Mouse (Mus musculus) c-Kit-positive CD71-positive TER-119-positive erythroid progenitor cells, embryonic 14.5 days (primary cell): ENCODE measurements around the gene Gucy2g.
A peak's percentile ranks its signal among the peaks of the same experiment; 100 is the strongest.
"Not testable (repeated sequence)": the region's sequence is repeated elsewhere in the genome, so short reads cannot be mapped to it uniquely, and the experiment has no call there.

Experiments used
- DNase-seq: peaks from one replicate; pipeline ENCODE4 v3.0.0-alpha.2; 2013; ENCODE audit warnings: low spot score

Gene Gucy2g

DNA sequence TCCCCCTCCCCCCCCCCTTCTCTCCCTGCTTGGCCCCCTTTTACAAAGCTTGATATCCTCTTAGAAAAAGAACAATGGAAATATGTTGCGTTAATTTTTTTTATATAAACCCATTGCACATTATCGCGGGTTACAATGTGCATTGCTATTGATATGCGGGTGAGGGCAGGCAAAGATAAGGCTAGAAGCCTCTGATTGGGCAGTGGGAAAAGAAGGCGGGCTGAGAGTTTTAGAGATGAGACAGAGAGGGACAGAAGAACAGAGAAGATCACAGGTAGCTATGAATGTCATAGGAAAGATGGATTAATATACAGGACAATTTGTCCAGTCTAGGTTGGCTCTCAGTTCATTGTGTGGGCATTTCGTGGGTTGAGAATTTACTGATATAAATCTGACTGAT is 33.8 kb downstream of the Gucy2g start:
- peak; percentile 80 for DNase-seq

DNA sequence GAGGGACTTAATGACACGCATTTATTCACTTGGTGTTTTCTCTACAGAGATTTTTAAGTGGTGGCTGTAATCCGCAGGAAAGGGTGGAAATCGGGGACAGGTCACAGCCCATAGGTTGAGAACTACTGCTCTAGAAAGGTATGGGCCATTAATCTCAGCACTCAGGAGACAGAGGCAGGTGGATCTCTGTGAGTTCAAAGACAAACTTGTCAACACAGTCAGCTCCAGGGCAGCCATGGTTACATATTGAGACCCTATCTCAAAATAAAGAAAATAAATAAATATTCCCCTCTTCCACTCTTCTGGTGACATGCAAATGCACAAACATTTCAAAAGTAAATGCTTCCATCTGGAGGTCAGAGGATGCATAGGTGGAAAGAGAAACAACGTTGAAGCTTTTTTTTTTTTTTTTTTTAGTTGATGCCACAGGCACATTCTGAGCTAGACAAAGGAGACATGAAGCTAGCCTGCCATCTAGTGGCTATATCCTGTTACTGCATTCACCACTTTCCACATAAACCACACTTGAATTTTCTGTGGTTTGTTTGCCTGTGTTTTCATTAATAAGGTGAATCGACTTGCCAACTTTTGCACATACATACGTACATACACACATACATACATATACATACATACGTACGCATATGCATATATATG is 34.4 kb downstream of the Gucy2g start:
- peak; percentile 78 for DNase-seq

DNA sequence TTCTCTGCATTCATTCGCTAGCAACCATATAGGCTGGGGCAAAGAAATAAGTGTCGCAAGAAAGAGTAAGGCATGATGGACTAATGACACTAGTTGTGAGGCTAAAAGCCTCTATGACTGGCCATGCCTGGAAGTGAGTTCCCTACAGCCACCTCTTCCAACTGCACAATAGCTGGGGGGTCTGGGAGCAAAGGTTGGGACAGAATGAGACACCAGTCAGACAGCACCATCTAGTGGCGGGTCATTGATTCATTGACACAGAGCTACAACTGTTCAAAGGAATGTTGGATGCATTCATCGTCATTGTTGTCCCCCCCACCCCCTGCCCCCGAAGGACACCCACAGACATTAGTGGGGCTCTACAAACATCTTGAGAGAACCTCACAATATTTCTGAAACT is 42.7 kb downstream of the Gucy2g start:
- peak; percentile 43 for DNase-seq

DNA sequence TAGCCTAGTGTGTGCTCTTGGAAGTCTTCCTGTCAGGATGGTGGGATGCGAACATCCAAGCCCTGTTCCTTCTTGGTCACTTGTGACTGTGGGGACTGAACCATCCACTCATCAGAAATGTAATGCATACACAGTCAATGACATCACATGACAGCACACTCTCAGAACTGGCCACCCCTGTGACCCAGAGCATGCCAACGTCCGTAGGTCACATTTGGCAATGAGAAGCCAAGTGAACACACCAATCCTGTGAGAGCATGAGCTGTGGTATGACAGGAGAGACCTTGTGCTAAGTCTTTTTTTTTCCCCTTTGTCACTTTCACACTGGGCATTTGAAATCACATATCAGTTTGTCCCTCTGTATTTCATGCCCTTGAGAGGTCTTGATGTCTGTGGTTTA is 45.5 kb downstream of the Gucy2g start:
- no peak for DNase-seq

DNA sequence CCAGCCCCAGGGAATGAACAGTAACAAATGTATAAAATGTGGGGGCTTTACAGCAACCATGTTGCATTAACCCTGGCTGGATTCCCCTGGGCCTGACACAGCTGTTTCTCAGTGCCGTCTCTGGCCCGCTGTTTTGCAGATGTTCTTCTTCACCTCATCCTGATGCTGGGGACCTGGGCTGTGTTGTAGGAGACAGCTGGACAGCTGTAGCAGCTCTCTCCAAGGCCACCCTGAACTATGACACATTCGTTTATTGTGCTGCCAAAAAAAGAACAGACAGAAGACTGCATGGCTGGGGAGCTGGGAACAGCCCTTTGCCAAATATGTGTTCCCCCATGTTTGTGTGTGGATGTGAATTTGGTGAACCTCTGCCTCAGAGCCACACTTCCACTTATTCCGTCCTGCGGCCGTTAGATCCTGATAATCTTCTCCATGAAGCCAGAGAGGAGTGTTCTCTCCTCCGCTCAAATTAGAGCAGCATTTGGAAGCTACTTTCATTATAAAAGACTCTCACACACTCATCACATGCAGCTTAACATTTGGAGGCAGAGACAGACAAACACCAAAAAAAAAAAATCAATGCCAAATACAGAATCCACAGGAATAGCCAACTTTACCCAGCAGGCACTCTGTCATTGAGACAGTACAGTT is 46.4 kb downstream of the Gucy2g start:
- DNase-seq: no peak

DNA sequence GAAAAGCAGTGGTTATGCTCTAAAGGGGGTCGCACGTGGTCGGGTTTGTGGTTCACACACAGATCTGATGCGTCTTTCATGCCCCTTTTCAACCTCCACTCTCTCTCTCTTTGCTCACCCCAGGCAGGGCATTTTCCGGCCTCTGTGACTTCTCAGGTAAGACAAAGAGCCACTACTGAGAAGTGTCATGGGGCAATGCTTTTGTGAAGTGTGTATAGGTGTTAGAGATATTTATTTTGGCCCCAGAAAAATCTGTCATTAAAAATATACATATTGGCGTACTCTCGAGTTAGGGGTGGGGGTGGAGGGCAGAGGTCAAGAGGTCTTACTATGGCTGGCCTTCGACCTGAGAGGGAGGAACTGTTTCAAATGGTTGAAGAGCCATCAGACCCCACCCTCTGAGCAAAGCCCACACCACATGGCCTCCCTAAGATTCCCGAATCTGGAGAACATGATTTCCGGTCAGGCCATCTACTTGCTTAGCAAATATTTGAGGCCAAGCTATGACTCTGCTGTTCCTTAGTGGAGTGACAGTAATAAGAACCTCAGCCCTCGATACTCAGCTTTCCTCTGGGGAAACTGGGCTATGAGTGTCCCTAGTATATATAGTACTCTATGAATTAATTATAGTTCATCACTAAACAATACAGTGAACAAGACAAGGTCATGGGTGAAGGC is 47.2 kb downstream of the Gucy2g start:
- no peak for DNase-seq

DNA sequence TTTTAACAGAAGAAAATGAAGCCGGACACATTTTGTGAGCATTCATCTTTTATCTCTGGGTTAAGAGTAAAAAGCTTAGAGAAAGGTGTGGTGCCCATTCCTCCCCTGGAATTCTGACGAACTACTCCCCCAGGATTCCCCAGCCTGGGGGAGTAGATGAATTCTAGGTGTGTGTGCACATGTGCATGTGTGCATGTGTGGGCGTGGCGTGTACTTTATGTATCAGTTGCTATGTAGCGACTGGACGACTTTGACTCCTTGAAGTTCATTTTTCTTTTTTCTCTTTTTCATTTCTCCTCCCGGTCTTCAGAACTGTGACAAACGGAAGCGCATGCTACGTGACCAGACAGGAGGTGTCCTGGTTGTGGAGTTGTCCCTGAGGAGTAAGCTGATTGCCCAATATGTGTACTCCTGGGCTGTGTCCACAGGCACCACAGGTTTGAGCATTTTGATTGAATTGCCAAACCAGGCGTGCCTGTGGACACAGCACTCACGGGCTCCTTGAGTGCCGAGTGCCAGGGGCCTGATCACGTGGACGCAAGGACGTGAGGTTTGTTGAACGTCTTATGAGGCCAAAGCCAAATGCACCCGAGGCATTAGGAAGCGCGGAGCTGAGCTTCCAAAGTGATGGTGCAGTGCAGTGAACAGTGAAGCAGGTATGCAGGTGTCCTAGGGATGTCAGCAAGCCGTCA is 48.6 kb downstream of the Gucy2g start:
- DNase-seq: no peak

DNA sequence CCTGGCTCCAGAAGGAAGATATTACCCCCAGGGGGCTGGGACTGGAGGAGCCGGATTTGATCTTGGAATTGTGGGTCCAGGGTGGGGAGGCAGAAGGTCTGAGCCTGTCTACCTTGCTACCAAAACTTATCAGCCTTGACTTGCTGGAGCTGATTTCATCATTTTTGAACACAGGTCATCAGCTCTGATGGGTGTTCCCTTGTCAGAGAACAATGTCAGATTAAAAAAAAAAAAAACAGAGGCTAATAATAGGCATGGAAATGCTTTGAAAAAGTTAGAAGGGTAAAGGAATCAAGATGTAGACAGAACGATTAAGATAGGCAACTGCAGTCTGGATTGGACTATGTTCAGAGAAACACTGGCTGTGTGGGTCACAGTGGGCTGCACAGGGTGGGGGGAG is 49.4 kb downstream of the Gucy2g start:
- DNase-seq: no peak

DNA sequence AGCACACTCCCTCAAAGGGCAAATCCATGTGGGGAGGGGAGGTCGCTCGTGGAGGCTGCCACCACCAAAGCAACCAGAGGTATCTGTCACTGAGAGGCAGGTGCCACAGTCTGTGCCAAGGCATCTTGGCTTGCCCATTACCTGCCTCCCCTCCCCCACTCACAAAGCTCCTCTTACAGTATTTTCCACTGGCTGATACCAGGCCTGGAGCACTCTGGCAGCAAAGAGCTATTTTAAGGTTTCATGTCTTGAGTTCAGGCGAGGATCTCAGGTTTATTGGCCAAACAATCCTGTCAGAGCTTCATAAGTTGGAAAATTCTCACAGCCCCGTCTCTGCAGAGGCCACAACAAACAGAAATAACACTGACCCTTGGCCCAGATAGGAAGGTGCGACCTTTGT is 51.0 kb downstream of the Gucy2g start:
- no peak for DNase-seq

DNA sequence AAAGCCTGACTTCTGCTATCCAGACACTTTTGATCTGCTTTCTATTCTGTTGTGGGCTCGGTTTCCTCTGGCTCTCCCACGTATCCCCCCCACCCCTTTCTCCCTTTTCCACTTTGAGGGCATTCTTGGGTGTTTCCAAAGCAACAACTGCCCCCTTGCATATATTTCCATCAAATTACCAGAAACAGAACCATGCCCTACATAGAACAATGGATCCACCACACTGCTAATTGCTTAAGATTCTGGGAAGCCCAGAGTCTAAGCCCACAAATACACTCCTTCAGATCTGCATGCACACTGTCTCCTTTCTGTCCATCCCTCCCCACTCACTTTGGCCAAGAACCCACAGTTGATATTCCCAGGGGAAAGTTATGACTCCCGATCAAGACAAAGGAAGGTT is 55.4 kb downstream of the Gucy2g start:
- no peak for DNase-seq

DNA sequence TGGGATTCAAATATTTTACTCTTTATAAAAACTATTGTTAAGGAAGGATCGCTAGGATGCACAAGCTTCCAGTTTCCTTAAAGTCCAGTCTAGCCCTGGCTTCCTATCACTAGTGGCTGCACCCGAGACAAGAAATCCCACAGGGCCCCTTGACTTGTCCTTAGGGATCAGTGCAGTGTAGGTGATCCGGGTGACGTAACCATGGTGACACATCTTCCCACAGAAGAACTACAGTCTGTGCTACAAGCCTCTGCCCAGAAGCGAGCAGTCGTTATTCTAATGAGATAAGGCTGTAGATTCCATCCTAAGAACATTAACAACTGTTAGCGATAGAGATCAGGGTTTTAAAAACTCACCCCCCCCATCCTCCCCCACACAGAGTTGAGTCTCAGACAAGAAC is 56.0 kb downstream of the Gucy2g start:
- no peak for DNase-seq

DNA sequence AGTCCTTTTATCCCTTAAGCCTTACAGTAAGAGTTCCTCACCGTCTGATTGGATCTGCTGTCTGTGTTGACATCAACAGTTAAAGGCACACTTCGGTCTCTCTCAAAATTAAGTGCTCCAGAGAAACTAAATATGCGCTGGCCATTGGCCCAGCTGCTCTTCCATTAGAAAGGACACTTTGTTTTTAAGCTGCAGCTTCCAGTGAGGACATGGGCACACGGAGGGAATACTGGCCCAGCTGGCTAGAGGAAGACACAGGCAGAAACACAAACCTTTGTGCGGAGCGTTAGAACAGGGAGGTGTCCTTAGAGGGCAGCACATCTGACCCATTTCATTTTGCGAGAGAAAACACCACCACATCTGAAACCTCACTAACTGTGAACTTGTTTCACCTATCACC is 56.6 kb downstream of the Gucy2g start:
- no peak for DNase-seq

DNA sequence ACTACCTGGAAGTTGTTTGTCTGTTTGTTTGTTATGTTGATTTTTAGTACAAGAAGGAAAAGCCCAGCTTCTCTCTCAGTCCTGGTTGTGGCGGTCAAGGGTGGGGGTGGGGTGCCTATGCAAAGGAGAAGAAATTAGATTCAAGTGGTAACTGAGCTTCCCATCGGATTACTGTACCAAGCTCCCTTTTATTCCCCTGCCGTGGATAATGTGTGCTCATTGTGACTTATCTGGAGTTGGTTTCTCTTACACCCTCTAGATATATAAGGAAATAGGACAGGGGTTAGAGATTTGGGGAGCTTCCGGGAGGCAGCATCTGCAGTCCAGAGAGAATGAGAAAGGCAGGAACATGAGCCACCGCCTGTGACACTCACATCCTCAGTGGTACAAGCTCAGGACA is 60.6 kb downstream of the Gucy2g start, which contains the start of gene Tectb:
TSS of gene Tectb (plus strand) at position 301 of the 400 bp plus-strand sequence.
- no peak for DNase-seq

DNA sequence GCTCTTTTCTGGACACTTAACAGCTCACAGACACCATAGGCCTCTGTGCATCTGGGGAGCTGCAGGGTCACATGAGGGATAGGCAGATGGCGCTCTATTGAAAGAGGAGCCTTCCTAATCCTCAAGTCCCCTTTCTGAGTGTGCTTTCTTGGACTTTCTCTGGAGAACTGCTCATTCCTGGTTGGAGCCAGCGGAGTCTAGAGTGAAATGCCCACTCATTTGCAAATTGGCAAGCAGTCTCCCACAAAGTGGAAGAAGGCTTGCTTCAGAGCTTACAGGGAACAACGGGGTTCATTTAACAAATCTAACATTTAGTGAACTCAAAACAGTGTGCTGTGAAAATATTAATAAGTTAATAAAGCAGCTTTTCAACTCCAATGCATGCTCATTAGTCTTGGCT is 63.9 kb downstream of the Gucy2g start:
- no peak for DNase-seq

DNA sequence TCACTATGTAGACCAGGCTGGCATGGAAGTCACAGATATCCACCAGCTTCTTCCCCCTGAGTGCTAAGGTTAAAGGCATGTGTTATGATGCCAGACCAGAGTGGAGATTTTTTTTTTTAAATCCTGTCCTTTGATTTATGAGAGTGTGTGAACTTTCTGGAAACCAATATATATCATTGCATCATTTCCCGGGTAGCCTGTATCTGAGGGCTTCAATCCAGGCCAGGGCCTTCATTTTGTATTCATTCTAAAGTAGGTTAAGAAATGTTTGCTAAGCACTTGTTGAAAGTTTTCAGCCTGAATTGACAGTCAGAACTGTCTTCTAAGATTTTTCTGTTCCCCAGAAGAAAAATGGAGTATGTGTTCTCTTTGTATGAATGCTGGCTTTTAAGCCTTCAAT is 69.5 kb downstream of the Gucy2g start:
- no peak for DNase-seq

DNA sequence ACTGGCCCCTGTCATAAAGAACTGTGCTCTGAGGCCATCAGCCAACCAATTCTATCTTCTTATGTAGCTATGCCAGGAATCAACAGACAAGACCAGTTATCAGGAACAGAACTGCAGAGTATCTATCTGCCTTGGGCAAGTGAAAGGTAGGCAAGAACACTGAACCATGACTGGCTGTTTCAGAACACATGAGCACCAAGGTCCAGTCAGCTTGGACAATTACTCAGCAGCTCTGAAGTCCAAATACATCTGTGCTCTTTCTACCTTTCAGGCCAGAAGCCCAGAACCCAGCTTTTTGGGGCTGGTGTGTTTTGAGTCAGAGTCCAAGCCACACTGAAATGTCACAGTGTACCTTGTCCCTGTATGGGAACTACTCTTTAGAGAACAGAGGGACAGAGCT is 70.6 kb downstream of the Gucy2g start:
- DNase-seq: no peak

DNA sequence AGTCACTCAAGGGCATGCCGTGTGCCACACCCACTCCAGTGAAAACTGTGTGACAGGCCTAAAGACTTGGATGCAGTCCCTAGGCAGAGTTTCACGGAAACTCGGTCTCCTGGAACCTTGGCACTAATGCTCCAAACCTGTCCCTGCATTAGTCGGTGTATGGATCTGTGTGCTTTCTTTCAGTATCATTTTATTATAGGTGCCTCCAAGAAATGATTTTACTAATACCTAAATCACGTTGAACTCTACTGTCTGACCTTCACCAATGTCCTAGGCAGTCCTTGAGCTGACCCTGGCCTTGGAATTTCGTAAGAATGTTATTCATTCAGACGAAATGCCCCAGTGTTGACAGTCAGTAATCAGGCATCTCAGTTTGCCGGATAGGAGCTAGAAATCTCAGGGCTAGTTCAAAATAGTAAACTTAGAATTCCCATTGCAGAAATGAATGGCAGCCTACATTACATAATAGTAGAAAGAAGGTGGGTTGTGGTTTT is 71.8 kb downstream of the Gucy2g start:
- not testable (repeated sequence) for DNase-seq

DNA sequence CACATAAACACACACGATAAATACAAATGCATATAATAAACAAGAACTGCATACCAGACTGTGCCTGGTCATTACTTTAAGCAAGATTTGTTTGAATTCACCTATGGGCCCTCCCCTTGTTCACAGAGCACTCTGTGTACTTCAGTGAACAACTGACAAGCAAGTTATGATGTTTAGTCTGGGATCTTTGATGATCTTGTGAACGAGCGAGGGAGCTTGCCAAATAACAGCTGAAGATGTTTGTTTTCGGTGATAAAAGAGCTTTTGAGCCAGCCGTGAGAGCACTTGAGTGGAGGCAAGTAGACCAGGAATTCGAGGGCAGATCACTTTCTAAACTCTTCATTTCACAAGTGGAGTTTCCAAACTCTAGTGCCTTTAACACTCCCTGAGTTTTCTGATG is 72.7 kb downstream of the Gucy2g start:
- DNase-seq: no peak

DNA sequence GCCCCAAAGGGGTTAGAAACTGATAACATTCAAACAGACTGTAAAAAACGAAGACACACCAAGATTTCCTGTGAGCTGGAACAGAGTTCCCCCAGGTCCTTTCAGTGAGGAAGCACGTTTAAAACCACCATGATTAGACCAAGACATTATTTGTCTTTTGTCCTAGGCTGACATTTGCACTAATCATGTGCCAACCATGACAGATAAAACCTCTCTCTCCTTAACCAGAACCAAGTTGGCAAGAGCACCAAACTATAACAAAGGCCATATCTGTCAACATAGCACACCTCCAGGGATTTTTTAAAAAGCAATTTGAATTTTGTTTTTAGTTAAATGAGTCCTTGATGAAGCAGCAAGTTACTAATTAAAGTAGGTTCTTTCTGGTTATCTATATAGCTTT is 73.3 kb downstream of the Gucy2g start:
- DNase-seq: no peak

DNA sequence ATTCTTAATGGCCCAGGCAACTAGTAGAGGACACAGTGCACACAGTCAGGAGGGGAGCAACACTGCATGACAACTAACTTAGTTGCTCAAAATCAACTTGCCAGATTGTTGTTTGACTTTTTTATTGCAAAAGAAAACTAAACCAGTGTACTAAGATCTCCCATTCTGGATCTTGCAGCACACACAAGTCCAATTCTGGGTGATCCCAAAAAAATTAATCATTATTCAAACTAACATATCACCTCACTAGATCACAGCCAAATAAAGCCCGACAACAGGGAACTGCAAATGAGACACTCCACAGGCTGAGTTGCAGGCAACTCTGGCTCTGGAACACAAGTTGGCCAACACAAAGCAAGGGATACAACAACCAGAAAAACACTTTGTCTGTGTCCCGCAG is 74.3 kb downstream of the Gucy2g start:
- DNase-seq: no peak

DNA sequence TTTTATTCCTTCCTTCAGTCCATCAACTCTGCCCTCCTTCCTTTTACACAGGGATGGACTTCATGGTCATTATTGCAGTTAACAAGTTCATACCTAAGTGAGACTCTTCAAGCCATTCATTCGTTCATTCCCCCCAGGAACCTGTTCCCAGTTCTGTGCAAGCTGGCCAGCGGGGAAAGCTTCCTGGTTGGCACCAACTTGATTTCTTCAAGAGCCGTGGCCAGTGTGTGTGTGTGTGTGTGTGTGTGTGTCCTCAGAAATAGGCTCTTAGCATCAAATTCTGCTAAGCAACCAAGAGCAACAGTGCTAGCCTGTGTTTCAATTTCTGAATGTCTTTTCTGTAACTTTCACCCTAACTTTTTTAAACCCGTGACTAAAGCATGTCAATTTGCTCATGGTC is 75.1 kb downstream of the Gucy2g start:
- DNase-seq: no peak

DNA sequence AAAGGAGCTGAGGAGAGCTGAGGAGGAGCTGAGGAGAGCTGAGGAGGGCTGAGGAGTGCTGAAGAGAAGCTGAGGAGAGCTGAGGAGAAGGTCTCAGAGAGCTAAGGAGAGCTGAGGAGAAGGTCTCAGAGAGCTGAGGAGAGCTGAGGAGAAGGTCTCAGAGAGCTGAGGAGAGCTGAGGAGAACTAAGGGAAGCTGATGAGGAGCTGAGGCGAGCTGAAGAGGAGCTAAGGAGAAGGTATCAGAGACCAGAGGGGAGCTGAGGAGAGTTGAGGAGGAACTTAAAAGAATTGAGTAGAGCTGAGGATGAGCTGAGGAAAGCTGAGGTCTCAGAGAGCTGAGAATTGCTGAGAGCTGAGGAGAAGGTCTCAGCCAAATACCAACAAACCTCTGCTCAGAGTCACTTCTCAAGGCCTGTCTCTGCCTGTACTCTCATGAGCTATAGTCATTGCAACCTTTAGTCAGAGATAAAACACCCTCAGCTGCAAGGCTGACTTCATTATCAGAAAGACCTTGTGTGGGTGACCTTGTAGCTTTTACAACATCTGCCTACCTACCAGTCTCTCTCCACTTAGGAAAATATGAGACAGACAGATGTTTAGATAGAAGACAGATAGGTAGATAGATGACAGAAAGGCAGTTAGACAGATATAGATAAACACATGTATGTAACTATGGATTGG is 75.7 kb downstream of the Gucy2g start:
- no peak for DNase-seq
